Mouse (Mus musculus) naive thymus-derived CD4-positive, alpha-beta T cell, adult 2 months (primary cell): ENCODE measurements at regions not wholly inside any gene's neighbourhood (a gene's known extent, or its start where the extent isn't known, plus 50 kb on each side); places are given as distances from the start of the nearest gene placed in this dataset.
"Not testable (repeated sequence)": the region's sequence is repeated elsewhere in the genome, so short reads cannot be mapped to it uniquely, and the experiment has no call there.

ENCODE experiments used
- DNase-seq: peaks from one replicate; pipeline ENCODE4 v3.0.0-alpha.2; 2011; ENCODE audit warnings: low read depth

- no peak for DNase-seq
Observed at GRCm38 (mm10) chr1:166900028-166900427, 101.2 kb upstream of the Fam78b start.

DNA sequence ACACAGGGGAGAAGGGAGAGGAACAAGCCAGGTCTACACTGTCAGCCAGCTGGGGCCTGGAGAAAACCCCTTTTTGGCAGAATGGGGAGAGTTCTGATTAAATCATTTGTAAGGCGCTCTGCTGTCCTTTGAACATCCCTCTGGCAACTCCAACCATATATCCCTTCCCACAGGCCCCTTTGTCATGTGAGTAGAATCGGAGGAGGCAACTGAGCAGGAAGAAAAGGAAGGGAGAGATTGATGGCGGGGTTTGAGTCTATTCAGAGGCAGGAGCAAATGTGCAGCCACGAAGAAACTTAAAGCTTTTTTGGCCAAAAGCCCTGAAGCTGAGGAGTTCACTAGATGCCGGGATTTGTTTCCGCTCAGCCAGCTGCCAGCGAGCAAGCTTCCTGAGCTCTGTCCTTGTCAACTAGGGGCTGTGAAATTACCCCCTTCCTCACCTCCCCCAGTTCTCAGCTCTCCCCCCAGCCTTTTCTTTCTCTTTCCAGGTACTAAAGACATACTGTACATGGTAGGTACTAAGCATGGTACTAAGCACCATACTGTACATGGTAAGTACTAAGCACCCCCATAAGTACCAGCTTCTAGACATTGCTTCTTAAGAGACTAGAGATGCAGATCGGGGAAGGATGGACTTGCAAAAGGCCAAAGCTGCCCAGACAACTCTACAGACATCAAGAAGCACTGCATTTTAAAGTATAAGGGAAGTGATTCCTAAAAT lies 100.6 kb upstream of the Fam78b start:
- no peak for DNase-seq

- no peak for DNase-seq
Observed at GRCm38 (mm10) chr1:166901574-166901973, 99.6 kb upstream of the Fam78b start.

GRCm38 (mm10) chr1:166903417-166903816 lies 97.8 kb upstream of the Fam78b start:
- DNase-seq, result no peak

DNA sequence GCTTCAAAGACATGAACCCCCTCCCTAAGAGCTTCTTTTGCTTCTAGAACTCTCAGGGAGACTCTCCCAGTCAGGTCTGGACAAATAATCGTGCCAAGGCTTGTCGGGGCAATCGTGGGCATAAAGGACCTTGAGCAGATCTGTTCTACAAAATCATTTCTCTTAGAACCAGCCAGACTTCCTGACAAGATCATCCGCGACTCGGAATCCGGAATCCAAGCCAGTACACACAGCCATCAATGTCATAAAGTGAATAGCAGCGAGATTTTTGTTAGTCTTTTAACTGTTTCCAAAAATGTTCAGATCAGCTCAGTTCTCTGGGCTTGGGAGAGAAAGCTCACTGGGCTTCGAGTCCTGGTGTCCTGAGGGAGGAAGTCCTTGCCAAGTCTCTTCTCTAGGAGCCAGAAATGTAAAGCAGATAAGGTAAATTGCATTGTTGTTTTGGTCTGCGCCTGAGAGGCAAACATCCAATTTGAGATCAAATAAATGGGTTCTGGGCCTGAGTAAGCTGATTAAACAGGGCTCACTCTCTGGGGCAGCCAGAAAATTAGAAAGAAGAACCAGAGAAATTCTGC lies 92.9 kb upstream of the Fam78b start:
- no peak for DNase-seq

- DNase-seq, result not testable (repeated sequence)
Observed at GRCm38 (mm10) chr1:166912195-166912594, 89.0 kb upstream of the Fam78b start.

DNA sequence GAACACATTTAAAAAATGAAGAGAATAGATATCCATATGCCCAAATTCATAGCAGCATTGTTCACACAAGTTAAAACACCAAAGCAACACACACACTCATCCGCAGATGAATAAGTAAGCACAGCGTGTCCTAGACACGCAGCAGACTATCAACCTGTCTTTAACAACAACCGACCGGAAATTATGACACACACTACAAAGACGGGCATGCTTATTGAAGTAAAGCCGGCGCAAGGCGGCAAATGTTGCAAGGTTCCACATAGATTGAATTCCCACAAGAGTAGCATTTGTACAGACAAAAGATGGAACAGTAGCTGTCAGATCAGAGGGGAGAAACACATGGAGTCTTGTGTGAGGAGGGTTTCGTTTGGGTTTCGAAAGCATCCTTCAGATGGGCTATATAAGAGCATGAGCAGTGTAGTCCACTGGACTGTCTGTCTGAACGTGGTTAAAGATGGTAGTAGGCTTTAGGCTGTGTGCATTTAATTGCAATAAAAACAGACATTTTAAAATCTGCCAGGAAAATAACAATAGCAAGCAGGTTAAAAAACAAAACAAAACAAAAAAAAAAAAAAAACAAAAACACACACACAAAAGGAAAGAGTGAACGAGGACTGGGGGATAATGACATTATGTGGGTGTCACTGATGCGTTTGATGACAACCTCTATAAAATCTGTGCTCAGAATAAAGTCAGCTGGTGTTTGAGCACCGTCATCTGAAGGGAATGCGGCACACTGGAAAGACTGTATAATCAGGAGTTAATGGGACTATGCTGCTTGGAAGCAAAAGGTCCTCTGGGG lies 78.1 kb upstream of the Fam78b start:
- DNase-seq, result no peak

GRCm38 (mm10) chr1:166923713-166923975 lies 77.6 kb upstream of the Fam78b start:
- no peak for DNase-seq

DNA sequence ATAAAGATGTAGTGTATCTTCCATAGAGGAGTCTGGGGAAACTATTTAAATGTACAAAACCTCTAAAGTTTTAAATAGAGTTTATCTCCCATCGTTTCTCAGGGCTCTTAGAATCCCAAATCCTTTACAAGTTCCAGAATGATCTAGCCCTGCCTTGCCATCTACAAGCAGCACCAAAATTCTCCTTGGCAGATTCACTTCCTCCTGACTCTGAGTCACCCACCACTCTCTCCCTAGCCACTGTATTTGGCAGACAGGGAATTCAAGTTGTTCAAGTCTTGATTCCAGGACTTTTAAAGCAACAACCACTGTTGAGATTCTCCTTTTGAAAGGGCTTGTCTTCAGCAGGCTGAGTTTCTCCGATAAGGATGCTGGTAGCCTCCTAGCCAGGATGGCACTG lies 77.1 kb upstream of the Fam78b start:
- DNase-seq, result no peak

DNA sequence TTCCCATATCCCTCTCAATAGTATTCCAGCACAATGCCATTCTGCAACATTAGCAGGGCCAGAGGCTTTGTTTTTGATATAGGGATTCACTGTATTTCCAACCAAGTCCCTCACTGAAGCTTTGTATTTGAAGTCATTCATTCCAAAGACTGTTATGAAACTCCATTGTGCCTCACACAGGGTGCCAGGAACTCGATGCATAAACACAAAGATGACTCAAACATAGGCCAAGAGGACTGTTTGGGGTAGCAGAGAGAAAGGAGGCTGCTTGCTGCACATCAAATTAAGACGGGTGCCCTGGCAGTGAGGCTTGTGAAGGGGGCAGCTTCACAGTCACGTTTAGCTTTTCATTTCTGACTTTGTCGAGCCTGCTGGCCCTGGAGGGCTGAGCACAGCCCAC lies 75.1 kb upstream of the Fam78b start:
- DNase-seq, result no peak

- not testable (repeated sequence) for DNase-seq
Observed at GRCm38 (mm10) chr1:166939744-166940143, 61.5 kb upstream of the Fam78b start.

GRCm38 (mm10) chr1:166940146-166941076 lies 60.8 kb upstream of the Fam78b start:
- not testable (repeated sequence) for DNase-seq

- DNase-seq, result no peak
Observed at GRCm38 (mm10) chr1:166942201-166942600, 59.0 kb upstream of the Fam78b start.

- no peak for DNase-seq
Observed at GRCm38 (mm10) chr1:166944540-166944939, 56.7 kb upstream of the Fam78b start.

GRCm38 (mm10) chr1:166947844-166948702 lies 53.1 kb upstream of the Fam78b start:
- no peak for DNase-seq
